Mouse (Mus musculus) adipose tissue, adult 10 weeks (tissue): Measurements from ENCODE around the gene Hist1h3e. TPM values are rescaled to one million over a fixed set of nuclear protein-coding genes. Genes with fewer than 3 reads are reported as not detected.

Experiments
- polyA plus RNA-seq: library from polyadenylated mRNA; stranded (reverse); fragments of 350-450 nt; fragmentation: Illumina TruSeq; extraction: RNeasy Lipid Tissue Mini Kit (QIAGEN cat#74804); gene quantifications from one replicate; pipeline ENCODE4 v1.2.3, GENCODE M21; 2014; ENCODE audit warnings: low read depth, low replicate concordance

Hist1h3e gene
- 0.67 TPM for polyA plus RNA-seq

GRCm38 (mm10) chr13:23561883-23562659, at the start of gene Hist1h3e:
Hist1h3e (minus strand) TSS chr13:23562369.

GRCm38 (mm10) chr13:23581408-23582218, 19.4 kb upstream of the Hist1h3e start, which contains the start of gene Hist1h4d:
Hist1h4d (plus strand) TSS chr13:23581598.

GRCm38 (mm10) chr13:23575271-23575851, 13.2 kb upstream of the Hist1h3e start, which contains the start of gene Hist1h3d:
Hist1h3d (plus strand) TSS chr13:23575763.

GRCm38 (mm10) chr13:23573898-23574524, 11.8 kb upstream of the Hist1h3e start, which contains the start of the genes Hist1h2bf and Hist1h2ad:
Hist1h2bf (minus strand) TSS chr13:23574196.
Hist1h2ad (plus strand) TSS chr13:23574381.

GRCm38 (mm10) chr13:23571022-23571503, 8.9 kb upstream of the Hist1h3e start, which contains the start of the genes Hist1h2ae and Hist1h2bg:
Hist1h2ae (minus strand) TSS chr13:23571220.
Hist1h2bg (plus strand) TSS chr13:23571396.

GRCm38 (mm10) chr13:23552962-23553361, 9.2 kb downstream of the Hist1h3e start, which contains the start of gene Hist1h1d:
Hist1h1d (plus strand) TSS chr13:23553262.

GRCm38 (mm10) chr13:23551146-23551834, 10.9 kb downstream of the Hist1h3e start, which contains the start of gene Hist1h4f:
Hist1h4f (minus strand) TSS chr13:23551648.

GRCm38 (mm10) chr13:23543965-23544786, 18.0 kb downstream of the Hist1h3e start, which contains the start of gene Hist1h3f:
Hist1h3f (plus strand) TSS chr13:23544052.

GRCm38 (mm10) chr13:23542999-23543607, 19.1 kb downstream of the Hist1h3e start, which contains the start of gene Hist1h2bh:
Hist1h2bh (minus strand) TSS chr13:23543392.

GRCm38 (mm10) chr13:23535137-23536075, 26.8 kb downstream of the Hist1h3e start, which contains the start of gene Hist1h3g:
Hist1h3g (plus strand) TSS chr13:23535422.

GRCm38 (mm10) chr13:23533560-23534367, 28.4 kb downstream of the Hist1h3e start, which contains the start of gene Hist1h2af:
Hist1h2af (plus strand) TSS chr13:23533906.

GRCm38 (mm10) chr13:23530901-23531875, 31.0 kb downstream of the Hist1h3e start, which contains the start of gene Hist1h4h:
Hist1h4h (plus strand) TSS chr13:23531050.

